Mouse (Mus musculus): ENCODE data around the gene Cntn4.

DNA sequence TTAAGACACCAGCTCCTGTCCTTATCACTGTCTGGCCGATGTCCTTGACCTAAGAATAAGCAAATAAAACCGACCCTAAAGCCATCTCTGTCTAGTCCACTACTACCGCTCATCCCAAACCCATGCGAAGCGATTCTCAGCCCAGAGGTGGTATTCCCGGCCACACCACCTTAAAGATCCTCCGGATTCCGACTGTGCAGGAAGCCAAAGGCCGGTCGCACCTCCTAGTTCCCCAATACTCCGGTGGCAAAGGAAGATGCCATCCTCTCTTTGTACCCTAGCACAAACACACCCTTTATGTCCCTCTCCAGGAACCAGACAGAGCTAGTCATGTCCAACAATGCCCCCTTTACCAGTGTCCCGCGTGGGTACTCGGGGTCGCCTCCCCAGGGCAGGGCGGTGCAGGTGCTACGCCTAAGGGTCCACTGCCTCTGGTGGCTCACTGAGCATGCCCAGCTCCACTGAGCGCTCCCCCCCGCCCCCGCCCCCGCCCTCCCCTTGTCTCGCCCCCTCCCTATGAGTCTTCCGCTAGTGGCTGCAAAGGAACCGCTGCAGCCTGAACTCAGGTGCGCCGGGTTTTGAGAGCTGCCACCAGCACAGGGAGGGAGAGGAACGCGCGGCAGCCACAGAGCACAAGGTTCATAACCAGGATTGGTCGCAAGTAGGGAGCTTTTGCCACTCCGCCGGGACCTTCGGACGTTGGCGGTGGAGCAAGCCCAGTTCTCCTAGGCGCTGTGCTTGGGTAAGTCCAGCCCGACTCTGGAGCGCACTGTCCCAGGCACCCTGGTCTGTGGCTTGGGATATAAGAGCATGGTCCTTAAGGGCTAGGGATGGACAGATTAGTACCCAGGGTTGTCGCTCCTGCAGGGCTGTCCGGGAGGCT, at the start of gene Cntn4:
- no peak for TF ChIP-seq POLR2A (IDR thresholded peaks at IDR 0.05; ENCODE audit: control insufficient read depth, low read depth, low read length)
- TF ChIP-seq CTCF (IDR thresholded peaks at IDR 0.05; ENCODE audit: control insufficient read depth, insufficient read depth, insufficient replicate concordance, low read depth, low read length), result no peak
